Mouse (Mus musculus) mature B cell (primary cell): ENCODE measurements around the gene Helb.
"Not testable (repeated sequence)": the region's sequence is repeated elsewhere in the genome, so short reads cannot be mapped to it uniquely, and the experiment has no call there.

Source experiments
- in situ Hi-C: fragments of 300-500 bp; cut with MboI; formaldehyde crosslinking; loops from 2 replicates; pipeline ENCODE4 v1.14.3; 2019

Gene Helb

GRCm38 (mm10) chr10:120112507-120113396 lies at the start of gene Helb:
Helb (minus strand) TSS chr10:120112987.
- in situ Hi-C loops = no loop called here

GRCm38 (mm10) chr10:120160533-120160932 lies 47.7 kb upstream of the Helb start:
- in situ Hi-C loops = no loop called here

- in situ Hi-C loops = no loop called here
Observed at GRCm38 (mm10) chr10:120153911-120154310, 41.1 kb upstream of the Helb start.

- in situ Hi-C loops = no loop called here
Observed at GRCm38 (mm10) chr10:120151672-120152071, 38.9 kb upstream of the Helb start.

GRCm38 (mm10) chr10:120140916-120141516 lies 28.2 kb upstream of the Helb start:
- in situ Hi-C loops = no loop called here

GRCm38 (mm10) chr10:120140193-120140592 lies 27.4 kb upstream of the Helb start:
- in situ Hi-C loops = no loop called here

- in situ Hi-C loops = no loop called here
Observed at GRCm38 (mm10) chr10:120136020-120136562, 23.3 kb upstream of the Helb start.

GRCm38 (mm10) chr10:120133697-120134096 lies 20.9 kb upstream of the Helb start:
- in situ Hi-C loops = no loop called here

GRCm38 (mm10) chr10:120130621-120131020 lies 17.8 kb upstream of the Helb start:
- in situ Hi-C loops = no loop called here

GRCm38 (mm10) chr10:120128601-120129277 lies 16.0 kb upstream of the Helb start:
- in situ Hi-C loops = no loop called here

- in situ Hi-C loops = no loop called here
Observed at GRCm38 (mm10) chr10:120125465-120125857, 12.7 kb upstream of the Helb start.

- in situ Hi-C loops = no loop called here
Observed at GRCm38 (mm10) chr10:120124801-120125464, 12.1 kb upstream of the Helb start.

GRCm38 (mm10) chr10:120123721-120124120 lies 10.9 kb upstream of the Helb start:
- in situ Hi-C loops = no loop called here

GRCm38 (mm10) chr10:120115249-120115648 lies 2.5 kb upstream of the Helb start:
- in situ Hi-C loops = no loop called here

GRCm38 (mm10) chr10:120114493-120114892 lies 1.7 kb upstream of the Helb start:
- in situ Hi-C loops = no loop called here

- in situ Hi-C loops = no loop called here
Observed at GRCm38 (mm10) chr10:120113980-120114379, 1.2 kb upstream of the Helb start.

- in situ Hi-C loops = not testable (repeated sequence)
Observed at GRCm38 (mm10) chr10:120113482-120113881, 695 bp upstream of the Helb start.

- in situ Hi-C loops = no loop called here
Observed at GRCm38 (mm10) chr10:120111691-120112319, 982 bp downstream of the Helb start.

GRCm38 (mm10) chr10:120100806-120101205 lies 12.0 kb downstream of the Helb start:
- in situ Hi-C loops = no loop called here

GRCm38 (mm10) chr10:120097564-120097963 lies 15.2 kb downstream of the Helb start:
- in situ Hi-C loops = no loop called here

GRCm38 (mm10) chr10:120095716-120096115 lies 17.1 kb downstream of the Helb start:
- in situ Hi-C loops = no loop called here
